Mouse (Mus musculus) testis, adult 2 months (tissue): ENCODE data around the gene Atg2a. TPM values are rescaled to one million over a fixed set of nuclear protein-coding genes. Genes with fewer than 3 reads are reported as not detected.
A peak's percentile ranks its signal among the peaks of the same experiment; 100 is the strongest.

Source experiments
- H3K27ac ChIP-seq: fragments of 200-500 bp; 2 replicates; pipeline ENCODE4 v1.5.1; 2012; ENCODE audit warnings: low read depth, low read length; ENCODE audit not compliant: control insufficient read depth, insufficient read depth
- H3K27me3 ChIP-seq: fragments of 200-500 bp; 2 replicates; pipeline ENCODE4 v1.6.1; 2012; ENCODE audit warnings: mild to moderate bottlenecking, low read length, moderate library complexity; ENCODE audit not compliant: control insufficient read depth, insufficient read depth
- H3K36me3 ChIP-seq: fragments of 200-500 bp; 2 replicates; pipeline ENCODE4 v1.6.1; 2012; ENCODE audit warnings: mild to moderate bottlenecking, low read length; ENCODE audit not compliant: control insufficient read depth, insufficient read depth
- H3K4me1 ChIP-seq: fragments of 200-500 bp; 2 replicates; pipeline ENCODE4 v1.6.1; 2012; ENCODE audit warnings: low read length; ENCODE audit not compliant: control insufficient read depth, insufficient read depth
- H3K4me3 ChIP-seq: fragments of 200-500 bp; 2 replicates; pipeline ENCODE4 v1.5.1; 2012; ENCODE audit warnings: low read depth, mild to moderate bottlenecking, low read length, moderate library complexity, mixed read lengths; ENCODE audit not compliant: control insufficient read depth
- CTCF ChIP-seq: fragments of 200-500 bp; IDR thresholded peaks from 2 replicates; pipeline ENCODE4 v1.5.1; 2012; ENCODE audit warnings: low read depth, mild to moderate bottlenecking, inconsistent platforms, low read length, moderate library complexity; ENCODE audit not compliant: control insufficient read depth, insufficient read depth, insufficient replicate concordance
- POLR2A ChIP-seq: fragments of 200-500 bp; IDR thresholded peaks from 2 replicates; pipeline ENCODE4 v1.6.1; 2012; ENCODE audit warnings: low read depth, mild to moderate bottlenecking, inconsistent platforms, low read length, moderate library complexity; ENCODE audit not compliant: control insufficient read depth
- polyA plus RNA-seq: library from polyadenylated mRNA; depleted of rRNA; stranded (reverse); fragments of >200 nt; gene quantifications from 2 replicates; pipeline ENCODE4 v1.2.3, GENCODE M21; 2012

Gene Atg2a
- polyA plus RNA-seq, 1 experiment: 40.5 TPM

DNA sequence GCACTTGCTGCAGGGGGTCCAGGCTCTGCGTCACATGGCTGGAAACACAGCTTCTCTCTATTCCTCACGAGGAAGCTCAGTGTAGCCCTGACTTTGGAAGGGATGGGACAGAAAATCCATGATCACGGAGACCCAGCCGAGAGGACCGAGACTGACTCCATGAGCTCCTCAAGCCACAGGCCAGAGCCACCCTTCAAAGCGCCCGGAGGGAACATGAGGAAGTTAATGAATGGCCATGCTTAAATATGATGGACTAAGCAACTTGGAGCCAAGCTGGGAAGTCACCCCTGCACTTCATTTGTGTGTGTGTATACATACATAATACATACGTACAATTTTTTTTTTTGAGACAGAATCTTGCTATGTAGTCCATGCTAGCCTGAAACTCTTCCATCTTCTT is 29.7 kb downstream of the Atg2a start:
- TF ChIP-seq POLR2A (no peak), CTCF (no peak)
- Histone ChIP-seq H3K27me3 (no peaks in the 10 kb centered on the region), H3K4me1 (peaks cover 6% of the 10 kb centered on the region), H3K36me3 (no peaks in the 10 kb centered on the region), H3K27ac (no peak overlapping the region), H3K4me3 (no peak overlapping the region)

DNA sequence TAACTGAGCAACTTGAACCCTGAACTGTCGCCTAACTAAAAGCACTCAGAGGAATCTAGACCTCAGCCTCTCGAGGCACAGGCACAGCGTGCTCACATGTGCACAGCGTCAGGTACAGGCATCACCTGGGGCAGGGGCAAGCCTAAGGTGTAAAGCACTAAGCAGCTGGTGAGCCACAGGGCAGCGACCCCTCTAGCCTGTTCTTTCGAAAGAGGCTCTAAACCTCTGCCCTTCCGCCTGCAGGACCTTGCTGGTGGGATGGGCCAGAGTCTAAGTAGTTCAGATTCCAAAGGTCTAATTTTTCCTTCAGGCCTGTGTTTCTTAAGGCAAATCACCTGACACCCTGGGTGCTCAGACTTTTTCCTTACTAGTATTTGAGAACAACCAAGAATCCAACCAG is 30.6 kb downstream of the Atg2a start:
- Histone ChIP-seq H3K4me3 (no peak overlapping the region), H3K36me3 (no peaks in the 10 kb centered on the region), H3K27ac (no peak overlapping the region), H3K27me3 (no peaks in the 10 kb centered on the region), H3K4me1 (peaks cover 6% of the 10 kb centered on the region)
- no peak for TF ChIP-seq POLR2A
- TF ChIP-seq CTCF: no peak

DNA sequence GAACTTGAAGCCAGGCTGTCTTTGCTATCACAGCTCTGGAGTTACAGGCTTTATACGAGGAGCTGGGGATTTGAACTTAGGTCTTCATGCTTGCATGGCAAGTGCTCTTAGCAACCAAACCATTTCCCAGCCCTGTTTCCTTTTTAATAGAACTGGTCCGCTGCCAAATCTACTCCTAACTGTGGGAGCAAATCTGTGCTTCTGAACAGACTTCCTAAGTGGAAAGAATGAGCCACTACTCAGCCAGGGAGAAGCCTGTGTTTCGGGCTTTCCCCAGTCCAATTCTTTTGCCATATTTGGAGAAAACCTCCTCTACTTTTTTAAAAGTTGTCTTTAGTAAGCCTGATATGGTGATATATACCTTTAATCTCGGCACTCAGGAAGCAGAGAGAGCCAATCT is 31.3 kb downstream of the Atg2a start:
- TF ChIP-seq CTCF (no peak), POLR2A (no peak)
- no peaks in the 10 kb centered on the region for H3K36me3 ChIP-seq
- peaks cover 10% of the 10 kb centered on the region for H3K4me1 ChIP-seq

DNA sequence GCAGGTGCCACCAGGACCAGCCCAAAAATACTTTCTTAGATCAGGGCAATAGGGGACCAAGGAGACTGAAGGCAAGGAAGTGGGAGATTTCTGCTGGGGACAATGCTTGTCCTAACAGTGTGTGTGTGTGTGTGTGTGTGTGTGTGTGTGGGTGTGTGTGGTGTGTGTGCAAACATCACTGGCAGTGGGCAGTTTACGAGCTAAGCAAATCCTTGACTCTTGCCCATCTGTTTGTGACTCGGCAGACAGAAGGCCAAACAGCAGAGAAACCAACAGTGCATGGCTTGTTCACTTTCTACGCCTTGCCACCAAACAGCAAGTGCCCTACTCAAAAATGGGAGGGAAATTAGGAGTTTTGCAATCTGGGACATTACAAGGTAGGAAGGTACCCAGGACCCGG is 32.1 kb downstream of the Atg2a start:
- TF ChIP-seq CTCF: no peak
- Histone ChIP-seq H3K4me1 (peaks cover 10% of the 10 kb centered on the region), H3K27me3 (no peaks in the 10 kb centered on the region), H3K4me3 (peak overlapping the region; percentile 55; the same call in 1 of the 2 replicates), H3K36me3 (no peaks in the 10 kb centered on the region; the same call in 1 of the 2 replicates), H3K27ac (no peak overlapping the region)

More for the DNA sequence above, 31.3 kb downstream of the Atg2a start:
- Histone ChIP-seq H3K27me3 (no peaks in the 10 kb centered on the region), H3K27ac (no peak overlapping the region), H3K4me3 (no peak overlapping the region)

DNA sequence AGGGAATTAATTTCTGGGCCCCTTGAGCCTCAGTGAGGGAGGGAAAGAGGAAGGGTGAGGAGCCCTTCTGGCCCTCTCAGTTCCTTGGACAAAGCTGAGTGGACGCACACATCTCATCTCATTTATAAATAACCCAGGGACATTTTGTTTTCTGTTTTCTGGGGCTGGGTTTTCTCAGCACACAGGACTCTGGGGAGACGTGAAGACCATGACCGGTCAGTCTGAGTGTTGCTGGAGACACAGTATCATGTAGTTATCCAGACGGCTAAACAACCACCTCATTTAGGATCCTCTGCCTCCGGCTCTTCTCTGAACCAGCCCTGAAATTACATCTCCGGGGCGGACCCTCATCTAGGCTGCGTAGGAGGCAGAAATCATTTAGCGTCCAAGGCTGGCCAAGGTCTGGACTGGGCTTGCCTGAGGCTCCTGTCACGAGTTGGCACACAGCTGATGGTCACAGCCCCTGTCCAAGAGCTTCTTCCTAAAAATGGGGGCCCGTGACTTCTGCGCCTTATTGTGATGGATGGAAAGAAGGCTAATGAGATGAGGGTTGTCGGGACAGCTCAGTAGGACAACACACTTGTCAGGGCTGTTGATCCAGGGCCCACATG is 32.6 kb downstream of the Atg2a start:
- Histone ChIP-seq H3K27ac (peak overlapping the region; percentile 46; the same call in 1 of the 2 replicates), H3K27me3 (no peaks in the 10 kb centered on the region), H3K4me3 (peak overlapping the region; percentile 55), H3K36me3 (no peaks in the 10 kb centered on the region; the same call in 1 of the 2 replicates), H3K4me1 (peaks cover 10% of the 10 kb centered on the region)
- TF ChIP-seq POLR2A (no peak), CTCF (no peak)

DNA sequence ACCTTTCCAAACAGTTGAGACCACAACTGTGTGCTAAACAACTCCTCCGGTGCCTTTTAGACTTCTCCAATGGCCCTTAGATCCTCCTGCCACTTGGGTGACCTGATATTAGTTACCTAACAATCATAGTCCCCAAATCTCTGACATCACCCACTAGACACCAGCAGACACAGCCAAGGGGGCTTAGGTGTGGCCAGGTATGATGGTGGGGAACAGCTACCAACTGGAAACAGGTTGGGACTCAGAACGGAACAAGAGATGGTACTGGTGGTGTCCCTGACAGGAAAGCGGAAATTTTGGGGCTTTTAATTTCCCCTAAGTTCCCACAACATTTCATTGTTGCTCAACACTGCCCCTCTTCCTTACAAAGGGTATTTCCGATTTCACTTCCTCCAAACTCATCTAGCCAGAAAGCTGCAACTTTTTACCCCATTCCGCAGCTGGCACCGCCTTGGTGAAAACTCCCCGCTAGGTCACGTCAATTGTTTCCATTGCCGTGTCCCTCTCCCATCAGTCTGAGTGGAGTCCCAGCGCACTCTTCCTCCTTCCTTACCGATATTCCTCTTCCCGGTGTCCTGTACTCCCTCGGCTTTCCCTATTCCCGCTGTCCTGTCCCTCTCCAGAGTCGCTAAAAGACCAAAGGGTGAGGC is 34.4 kb downstream of the Atg2a start:
- Histone ChIP-seq H3K4me3 (peak overlapping the region; percentile 87), H3K27me3 (no peaks in the 10 kb centered on the region), H3K27ac (peak overlapping the region; percentile 87), H3K4me1 (peaks cover 10% of the 10 kb centered on the region), H3K36me3 (no peaks in the 10 kb centered on the region; the same call in 1 of the 2 replicates)
- TF ChIP-seq CTCF: no peak
- TF ChIP-seq POLR2A: peak; percentile 26; the same call in 1 of the 2 replicates

DNA sequence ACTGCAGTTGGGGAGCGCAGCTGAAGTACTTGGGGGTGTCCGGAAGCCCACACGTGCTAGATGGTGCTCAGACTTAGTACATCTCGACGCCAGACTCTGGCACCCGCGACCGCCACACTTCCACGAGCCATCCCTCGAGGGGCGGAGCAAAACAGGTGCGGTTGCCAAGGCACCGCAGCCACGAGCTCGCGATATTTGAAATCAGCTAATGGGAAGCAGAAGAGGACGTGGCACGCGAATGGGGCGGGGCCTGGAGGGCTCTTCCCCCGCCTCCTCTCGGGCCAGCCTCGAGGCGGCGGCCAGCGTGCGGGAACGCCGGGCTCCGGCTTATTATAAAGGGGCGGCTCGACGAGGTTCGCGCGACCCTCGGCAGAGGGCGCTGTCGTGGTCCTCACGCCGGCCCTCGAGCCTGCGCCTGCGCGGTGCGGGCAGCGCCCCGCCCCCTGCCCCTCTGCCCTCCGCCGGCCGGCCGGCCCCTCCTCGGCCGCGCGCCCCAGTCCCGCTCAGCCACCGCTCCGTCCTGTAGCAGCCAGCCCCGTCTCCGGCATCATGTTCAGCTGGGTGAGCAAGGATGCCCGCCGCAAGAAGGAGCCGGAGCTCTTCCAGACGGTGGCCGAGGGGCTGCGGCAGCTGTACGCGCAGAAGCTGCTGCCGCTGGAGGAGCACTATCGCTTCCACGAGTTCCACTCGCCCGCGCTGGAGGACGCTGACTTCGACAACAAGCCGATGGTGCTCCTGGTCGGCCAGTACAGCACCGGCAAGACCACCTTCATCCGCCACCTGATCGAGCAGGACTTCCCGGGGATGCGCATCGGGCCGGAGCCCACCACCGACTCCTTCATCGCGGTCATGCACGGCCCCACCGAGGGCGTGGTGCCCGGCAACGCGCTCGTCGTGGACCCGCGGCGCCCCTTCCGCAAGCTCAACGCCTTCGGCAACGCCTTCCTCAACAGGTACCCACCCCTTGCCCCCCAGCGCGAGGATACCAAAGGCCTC is 35.3 kb downstream of the Atg2a start, which contains the start of gene Ehd1:
Gene Ehd1 (plus strand): TSS at position 300 of the 996 bp plus-strand sequence.
- Histone ChIP-seq H3K4me1 (peaks cover 10% of the 10 kb centered on the region), H3K27ac (peak within 1 kb of the TSS; percentile 87), H3K4me3 (peak within 1 kb of the TSS; percentile 87), H3K36me3 (no peaks in the 10 kb centered on the region; the same call in none of the 2 replicates), H3K27me3 (no peaks in the 10 kb centered on the region)
- TF ChIP-seq POLR2A (peak; percentile 85), CTCF (peak; percentile 76)
